Mouse (Mus musculus): ENCODE data around the gene Ano4. TPM values are rescaled to one million over a fixed set of nuclear protein-coding genes. Genes with fewer than 3 reads are reported as not detected.

Ano4 gene
- polyA plus RNA-seq, 1 experiment, result 14.9 TPM

GRCm38 (mm10) chr10:89018926-89019325 is 325.6 kb downstream of the Ano4 start:
- no peak overlapping the region for H3K4me3 ChIP-seq (ENCODE audit: insufficient read depth, low read length)
- TF ChIP-seq CTCF (IDR thresholded peaks at IDR 0.05; ENCODE audit: extremely low read depth, insufficient read depth, low read length) (no peak), POLR2A (IDR thresholded peaks at IDR 0.05; ENCODE audit: extremely low read depth, insufficient read depth, low read length) (no peak)
- H3K27ac ChIP-seq (ENCODE audit: insufficient read depth, low read length), result no peak overlapping the region
- no peaks in the 10 kb centered on the region for H3K4me1 ChIP-seq (ENCODE audit: control insufficient read depth, insufficient read depth, low read length)

- H3K4me1 ChIP-seq (ENCODE audit: control insufficient read depth, insufficient read depth, low read length), result no peaks in the 10 kb centered on the region
- H3K27ac ChIP-seq (ENCODE audit: insufficient read depth, low read length), result no peak overlapping the region
- no peak for TF ChIP-seq POLR2A (IDR thresholded peaks at IDR 0.05; ENCODE audit: extremely low read depth, insufficient read depth, low read length)
- TF ChIP-seq CTCF (IDR thresholded peaks at IDR 0.05; ENCODE audit: extremely low read depth, insufficient read depth, low read length), result no peak
- H3K4me3 ChIP-seq (ENCODE audit: insufficient read depth, low read length), result no peak overlapping the region
Observed at GRCm38 (mm10) chr10:89008303-89008702, 336.3 kb downstream of the Ano4 start.

- no peak for TF ChIP-seq POLR2A (IDR thresholded peaks at IDR 0.05; ENCODE audit: extremely low read depth, insufficient read depth, low read length)
- TF ChIP-seq CTCF (IDR thresholded peaks at IDR 0.05; ENCODE audit: extremely low read depth, insufficient read depth, low read length), result no peak
- Histone ChIP-seq H3K4me3 (ENCODE audit: insufficient read depth, low read length) (no peak overlapping the region), H3K27ac (ENCODE audit: insufficient read depth, low read length) (no peak overlapping the region), H3K4me1 (ENCODE audit: control insufficient read depth, insufficient read depth, low read length) (no peaks in the 10 kb centered on the region)
Observed at GRCm38 (mm10) chr10:89004518-89004917, 340.0 kb downstream of the Ano4 start.

DNA sequence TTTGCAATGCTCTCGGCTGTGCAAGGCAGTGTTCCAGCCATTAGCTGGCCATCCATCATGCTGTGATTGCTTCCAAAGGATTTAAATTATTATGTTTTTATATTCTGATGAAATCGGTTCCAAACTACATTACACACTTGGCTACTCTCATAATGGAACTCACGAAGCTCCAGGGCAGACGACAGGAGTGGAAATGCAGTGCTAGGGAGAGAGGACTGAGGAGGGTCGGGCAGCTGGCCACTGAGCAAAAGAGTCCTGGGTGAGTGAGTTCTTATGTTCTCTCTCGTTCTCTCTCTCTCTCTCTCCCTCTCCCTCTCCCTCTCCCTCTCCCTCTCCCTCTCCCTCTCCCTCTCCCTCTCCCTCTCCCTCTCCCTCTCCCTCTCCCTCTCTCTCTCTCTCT is 357.6 kb downstream of the Ano4 start:
- no peak overlapping the region for H3K4me3 ChIP-seq (ENCODE audit: insufficient read depth, low read length)
- H3K27ac ChIP-seq (ENCODE audit: insufficient read depth, low read length), result no peak overlapping the region
- TF ChIP-seq CTCF (IDR thresholded peaks at IDR 0.05; ENCODE audit: extremely low read depth, insufficient read depth, low read length) (no peak), POLR2A (IDR thresholded peaks at IDR 0.05; ENCODE audit: extremely low read depth, insufficient read depth, low read length) (no peak)
- H3K4me1 ChIP-seq (ENCODE audit: control insufficient read depth, insufficient read depth, low read length), result no peaks in the 10 kb centered on the region

GRCm38 (mm10) chr10:88983444-88983843 is 361.1 kb downstream of the Ano4 start:
- Histone ChIP-seq H3K27ac (ENCODE audit: insufficient read depth, low read length) (no peak overlapping the region), H3K4me3 (ENCODE audit: insufficient read depth, low read length) (no peak overlapping the region), H3K4me1 (ENCODE audit: control insufficient read depth, insufficient read depth, low read length) (no peaks in the 10 kb centered on the region)
- peak; percentile 52 for TF ChIP-seq CTCF (IDR thresholded peaks at IDR 0.05; ENCODE audit: extremely low read depth, insufficient read depth, low read length)
- no peak for TF ChIP-seq POLR2A (IDR thresholded peaks at IDR 0.05; ENCODE audit: extremely low read depth, insufficient read depth, low read length)

- TF ChIP-seq CTCF (IDR thresholded peaks at IDR 0.05; ENCODE audit: extremely low read depth, insufficient read depth, low read length), result no peak
- no peak for TF ChIP-seq POLR2A (IDR thresholded peaks at IDR 0.05; ENCODE audit: extremely low read depth, insufficient read depth, low read length)
- H3K27ac ChIP-seq (ENCODE audit: insufficient read depth, low read length), result no peak overlapping the region
- H3K4me3 ChIP-seq (ENCODE audit: insufficient read depth, low read length), result no peak overlapping the region
- no peaks in the 10 kb centered on the region for H3K4me1 ChIP-seq (ENCODE audit: control insufficient read depth, insufficient read depth, low read length)
Observed at GRCm38 (mm10) chr10:88979451-88979850, 365.1 kb downstream of the Ano4 start.

- Histone ChIP-seq H3K4me1 (ENCODE audit: control insufficient read depth, insufficient read depth, low read length) (no peaks in the 10 kb centered on the region), H3K4me3 (ENCODE audit: insufficient read depth, low read length) (no peak overlapping the region), H3K27ac (ENCODE audit: insufficient read depth, low read length) (no peak overlapping the region)
- no peak for TF ChIP-seq POLR2A (IDR thresholded peaks at IDR 0.05; ENCODE audit: extremely low read depth, insufficient read depth, low read length)
- no peak for TF ChIP-seq CTCF (IDR thresholded peaks at IDR 0.05; ENCODE audit: extremely low read depth, insufficient read depth, low read length)
Observed at GRCm38 (mm10) chr10:88978932-88979331, 365.6 kb downstream of the Ano4 start.

- TF ChIP-seq POLR2A (IDR thresholded peaks at IDR 0.05; ENCODE audit: extremely low read depth, insufficient read depth, low read length) (no peak), CTCF (IDR thresholded peaks at IDR 0.05; ENCODE audit: extremely low read depth, insufficient read depth, low read length) (no peak)
- no peak overlapping the region for H3K4me3 ChIP-seq (ENCODE audit: insufficient read depth, low read length)
- H3K4me1 ChIP-seq (ENCODE audit: control insufficient read depth, insufficient read depth, low read length), result no peaks in the 10 kb centered on the region
- H3K27ac ChIP-seq (ENCODE audit: insufficient read depth, low read length), result no peak overlapping the region
Observed at GRCm38 (mm10) chr10:88970951-88971725, 373.4 kb downstream of the Ano4 start.

- H3K4me3 ChIP-seq (ENCODE audit: insufficient read depth, low read length), result no peak overlapping the region
- H3K27ac ChIP-seq (ENCODE audit: insufficient read depth, low read length), result no peak overlapping the region
- TF ChIP-seq CTCF (IDR thresholded peaks at IDR 0.05; ENCODE audit: extremely low read depth, insufficient read depth, low read length) (no peak), POLR2A (IDR thresholded peaks at IDR 0.05; ENCODE audit: extremely low read depth, insufficient read depth, low read length) (no peak)
- no peaks in the 10 kb centered on the region for H3K4me1 ChIP-seq (ENCODE audit: control insufficient read depth, insufficient read depth, low read length)
Observed at GRCm38 (mm10) chr10:88968586-88968985, 376.0 kb downstream of the Ano4 start.

- Histone ChIP-seq H3K4me3 (ENCODE audit: insufficient read depth, low read length) (no peak overlapping the region), H3K27ac (ENCODE audit: insufficient read depth, low read length) (no peak overlapping the region), H3K4me1 (ENCODE audit: control insufficient read depth, insufficient read depth, low read length) (no peaks in the 10 kb centered on the region)
- TF ChIP-seq CTCF (IDR thresholded peaks at IDR 0.05; ENCODE audit: extremely low read depth, insufficient read depth, low read length) (no peak), POLR2A (IDR thresholded peaks at IDR 0.05; ENCODE audit: extremely low read depth, insufficient read depth, low read length) (no peak)
Observed at GRCm38 (mm10) chr10:88960791-88961190, 383.8 kb downstream of the Ano4 start.
